Mouse (Mus musculus) midbrain, embryonic 10.5 days (tissue): ENCODE results near the gene Vps51. TPM values are rescaled to one million over a fixed set of nuclear protein-coding genes. Genes with fewer than 3 reads are reported as not detected.

Experiments
- DNase-seq: peaks from one replicate; pipeline ENCODE4 v3.0.0-alpha.2; 2017; ENCODE audit warnings: low spot score
- H3K27ac ChIP-seq: fragments of 300-500 bp; sonication (generic); replicated peaks from 2 replicates; pipeline ENCODE4 v1.5.1; 2016; ENCODE audit warnings: mild to moderate bottlenecking
- H3K27me3 ChIP-seq: fragments of 300-500 bp; sonication (generic); 2 replicates; pipeline ENCODE4 v1.6.1; 2016; ENCODE audit warnings: low read depth, mild to moderate bottlenecking; ENCODE audit not compliant: poor library complexity, severe bottlenecking
- H3K36me3 ChIP-seq: fragments of 300-500 bp; sonication (generic); 2 replicates; pipeline ENCODE4 v1.6.1; 2016; ENCODE audit warnings: mild to moderate bottlenecking, moderate library complexity
- H3K4me1 ChIP-seq: fragments of 300-500 bp; sonication (generic); 2 replicates; pipeline ENCODE4 v1.6.1; 2016
- H3K4me3 ChIP-seq: fragments of 300-500 bp; sonication (generic); 2 replicates; pipeline ENCODE4 v1.5.1; 2016; ENCODE audit warnings: mild to moderate bottlenecking, moderate library complexity
- H3K9me3 ChIP-seq: fragments of 300-500 bp; sonication (generic); replicated peaks from 2 replicates; pipeline ENCODE4 v1.6.1; 2016; ENCODE audit warnings: mild to moderate bottlenecking
- WGBS: fragments of 180-500 bp; shearing (Covaris S2); methylation state at CpG from one replicate; pipeline ENCODE4 v1.1.7; 2016; 5-methylcytosine and 5-hydroxymethylcytosine counted together
- microRNA-seq: library from miRNA; unstranded; fragments of <30 nt; microRNA quantifications from one replicate; pipeline ENCODE4, GENCODE M21; 2017
- polyA plus RNA-seq: library from polyadenylated mRNA; unstranded; fragments of >200 nt; fragmentation: Nextera tagmentation; extraction: Ambion mirVana; gene quantifications from 2 replicates; pipeline ENCODE4 v1.2.1, GENCODE M21; 2016

The Vps51 gene
- polyA plus RNA-seq, 1 experiment from 2014 or later = 68.0 TPM

DNA sequence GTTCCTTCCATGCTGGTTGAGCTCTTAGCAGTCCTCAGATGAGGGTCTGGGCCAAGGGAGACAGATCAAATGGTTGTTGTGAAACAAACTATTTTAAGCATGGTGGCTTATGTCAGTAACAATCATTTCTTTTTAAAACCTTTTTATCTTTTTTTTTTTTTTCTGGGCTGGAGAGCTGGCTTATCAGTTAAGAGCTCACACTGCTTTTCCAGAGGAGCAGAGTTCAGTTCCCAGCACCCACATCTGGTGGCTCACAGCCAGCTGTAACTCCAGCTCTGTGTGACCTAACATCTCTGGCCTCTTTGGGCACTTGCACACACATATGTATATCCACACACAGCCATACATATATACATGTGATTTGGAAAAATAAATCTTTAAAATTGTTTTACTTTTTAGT lies 39.3 kb downstream of the Vps51 start:
- no peaks in the 10 kb centered on the region for H3K36me3 ChIP-seq
- no peaks in the 10 kb centered on the region for H3K27me3 ChIP-seq
- no peak for DNase-seq
- no peak overlapping the region for H3K27ac ChIP-seq
- H3K9me3 ChIP-seq = no peaks in the 10 kb centered on the region
- H3K4me3 ChIP-seq = no peak overlapping the region
- peaks cover 9% of the 10 kb centered on the region; the same call in 1 of the 2 replicates for H3K4me1 ChIP-seq

DNA sequence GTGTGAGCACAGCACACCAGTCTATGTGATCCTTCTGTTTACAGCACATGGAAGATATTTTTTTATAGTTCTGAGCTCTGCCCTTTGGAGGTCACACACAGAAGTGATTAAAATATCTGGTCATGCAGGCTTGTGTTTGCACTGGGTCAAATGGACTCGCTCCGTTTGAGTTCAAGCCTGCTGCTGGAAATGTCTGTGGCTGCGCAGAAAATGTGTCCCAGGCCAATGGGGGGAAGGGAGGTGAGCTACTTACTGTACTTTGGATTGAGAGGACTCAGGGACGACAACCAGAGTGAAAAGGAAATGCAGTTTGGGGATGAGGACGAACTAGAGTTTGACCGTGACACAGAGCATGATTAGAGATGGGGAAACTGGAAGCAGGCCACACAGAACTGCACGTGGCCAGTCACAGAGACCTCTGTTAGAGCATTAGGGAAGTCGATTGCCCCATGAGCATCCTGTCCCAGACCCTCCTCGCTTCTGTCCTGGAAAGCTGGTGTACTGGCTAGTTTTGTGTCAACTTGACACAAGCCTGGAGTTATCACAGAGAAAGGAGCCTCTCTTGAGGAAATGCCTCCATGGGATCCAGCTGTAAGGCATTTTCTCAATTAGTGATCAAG lies 41.0 kb downstream of the Vps51 start:
- H3K27ac ChIP-seq = no peak overlapping the region
- no peaks in the 10 kb centered on the region for H3K9me3 ChIP-seq
- no peak for DNase-seq
- H3K36me3 ChIP-seq = no peaks in the 10 kb centered on the region
- WGBS = 78% methylated on average over 9 of the region's 9 CpGs
- H3K4me1 ChIP-seq = no peaks in the 10 kb centered on the region
- no peaks in the 10 kb centered on the region for H3K27me3 ChIP-seq
- no peak overlapping the region for H3K4me3 ChIP-seq

- H3K4me1 ChIP-seq = no peaks in the 10 kb centered on the region
- no peaks in the 10 kb centered on the region for H3K36me3 ChIP-seq
- no peaks in the 10 kb centered on the region for H3K9me3 ChIP-seq
- DNase-seq = no peak
- H3K27me3 ChIP-seq = no peaks in the 10 kb centered on the region
- H3K4me3 ChIP-seq = no peak overlapping the region
- no peak overlapping the region for H3K27ac ChIP-seq
- 75% methylated on average over 14 of the region's 14 CpGs for WGBS
Observed at GRCm38 (mm10) chr19:6030520-6031280, 46.3 kb downstream of the Vps51 start.

GRCm38 (mm10) chr19:6029426-6029825 lies 47.6 kb downstream of the Vps51 start:
- Histone ChIP-seq H3K36me3 (no peaks in the 10 kb centered on the region), H3K27me3 (no peaks in the 10 kb centered on the region), H3K4me3 (no peak overlapping the region), H3K27ac (no peak overlapping the region), H3K9me3 (no peaks in the 10 kb centered on the region), H3K4me1 (no peaks in the 10 kb centered on the region)
- no peak for DNase-seq
- whole genome bisulfite sequencing = 79% methylated on average over 9 of the region's 9 CpGs

- H3K4me1 ChIP-seq = no peaks in the 10 kb centered on the region
- H3K4me3 ChIP-seq = no peak overlapping the region
- no peaks in the 10 kb centered on the region for H3K9me3 ChIP-seq
- no peak for DNase-seq
- WGBS = 89% methylated on average over 6 of the region's 6 CpGs
- H3K27me3 ChIP-seq = no peaks in the 10 kb centered on the region
- H3K27ac ChIP-seq = no peak overlapping the region
- H3K36me3 ChIP-seq = no peaks in the 10 kb centered on the region
Observed at GRCm38 (mm10) chr19:6028991-6029390, 48.0 kb downstream of the Vps51 start.

GRCm38 (mm10) chr19:6023930-6024329 lies 53.1 kb downstream of the Vps51 start:
- Histone ChIP-seq H3K4me1 (peaks cover 2% of the 10 kb centered on the region; the same call in 1 of the 2 replicates), H3K36me3 (no peaks in the 10 kb centered on the region), H3K4me3 (no peak overlapping the region), H3K27ac (no peak overlapping the region), H3K9me3 (no peaks in the 10 kb centered on the region), H3K27me3 (no peaks in the 10 kb centered on the region)
- WGBS = 81% methylated on average over 7 of the region's 7 CpGs
- DNase-seq = no peak

DNA sequence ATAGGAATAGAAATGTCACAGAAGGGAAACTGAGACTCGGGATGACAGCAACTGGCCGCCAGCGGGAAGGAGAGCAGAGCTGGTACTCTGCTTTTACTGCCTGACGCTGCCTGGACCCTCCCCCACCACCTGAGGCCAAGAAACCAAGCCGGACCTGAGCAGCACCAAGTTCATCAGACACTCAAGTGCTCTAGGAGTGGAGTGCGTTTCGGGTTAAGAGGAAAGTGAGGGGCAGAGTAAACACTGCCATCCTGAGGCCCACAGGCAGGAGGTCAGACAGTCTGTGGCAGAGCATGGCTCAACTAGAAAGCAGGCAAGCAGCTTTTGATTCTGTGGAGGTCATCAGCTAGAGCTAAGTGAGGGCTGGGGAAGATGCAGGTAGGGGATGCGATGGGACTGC lies 54.0 kb downstream of the Vps51 start:
- H3K4me1 ChIP-seq = peaks cover 2% of the 10 kb centered on the region; the same call in 1 of the 2 replicates
- WGBS = 72% methylated on average over 8 of the region's 8 CpGs
- DNase-seq = no peak
- H3K36me3 ChIP-seq = no peaks in the 10 kb centered on the region
- no peak overlapping the region for H3K4me3 ChIP-seq
- H3K27ac ChIP-seq = no peak overlapping the region
- H3K9me3 ChIP-seq = no peaks in the 10 kb centered on the region
- no peaks in the 10 kb centered on the region for H3K27me3 ChIP-seq

GRCm38 (mm10) chr19:6020276-6020675 lies 56.8 kb downstream of the Vps51 start:
- no peak for DNase-seq
- H3K9me3 ChIP-seq = no peaks in the 10 kb centered on the region
- no peak overlapping the region for H3K4me3 ChIP-seq
- 53% methylated on average over 3 of the region's 3 CpGs for WGBS
- H3K36me3 ChIP-seq = no peaks in the 10 kb centered on the region
- peaks cover 25% of the 10 kb centered on the region for H3K27me3 ChIP-seq
- peaks cover 14% of the 10 kb centered on the region for H3K4me1 ChIP-seq
- no peak overlapping the region for H3K27ac ChIP-seq

- Histone ChIP-seq H3K36me3 (no peaks in the 10 kb centered on the region), H3K27me3 (peaks cover 42% of the 10 kb centered on the region), H3K4me3 (no peak overlapping the region), H3K27ac (no peak overlapping the region), H3K4me1 (peaks cover 22% of the 10 kb centered on the region), H3K9me3 (no peaks in the 10 kb centered on the region)
- peak; percentile 84 for DNase-seq
- 33% methylated on average over 15 of the region's 15 CpGs for WGBS
Observed at GRCm38 (mm10) chr19:6018142-6019089, 58.6 kb downstream of the Vps51 start.

Small RNA genes lying within 50 kb of the gene (microRNA-seq; reads per million reads assigned to microRNA genes)
- 4.2 reads per million, percentile 9 among the genes with 10 or more reads in this experiment for gene Mir6988

Other genes with a start within 250 kb of the Vps51 start
- gene Frmd8, start 202.0 kb downstream of the Vps51 start, polyA plus RNA-seq = 33.8 and 34.9 TPM in 2 replicates
- 2.3 and 2.6 TPM in 2 replicates for gene Slc25a45, start 199.4 kb downstream of the Vps51 start, polyA plus RNA-seq
- gene Tigd3, start 183.1 kb downstream of the Vps51 start, polyA plus RNA-seq = 9.5 and 10.8 TPM in 2 replicates
- 242 and 245 TPM in 2 replicates for gene Dpf2, start 164.2 kb downstream of the Vps51 start, polyA plus RNA-seq
- gene Cdc42ep2, start 152.4 kb downstream of the Vps51 start, polyA plus RNA-seq = 1.8 and 2.2 TPM in 2 replicates
- gene Pola2, start 113.0 kb downstream of the Vps51 start, polyA plus RNA-seq = 97.3 and 110 TPM in 2 replicates
- not detected in 2 replicates for gene Slc22a20, start 91.1 kb downstream of the Vps51 start, polyA plus RNA-seq
- 4.1 and 4.3 TPM in 2 replicates for gene Capn1, start 61.3 kb downstream of the Vps51 start, polyA plus RNA-seq
- 35.0 and 35.8 TPM in 2 replicates for gene Syvn1, start 30.7 kb downstream of the Vps51 start, polyA plus RNA-seq
- 85.3 and 88.4 TPM in 2 replicates for gene Mrpl49, start 19.4 kb downstream of the Vps51 start, polyA plus RNA-seq
- 711 and 835 TPM in 2 replicates for gene Fau, start 19.4 kb downstream of the Vps51 start, polyA plus RNA-seq
- gene Znhit2, start 16.0 kb downstream of the Vps51 start, polyA plus RNA-seq = 36.6 and 37.2 TPM in 2 replicates
- 37.3 and 41.9 TPM in 2 replicates for gene Tm7sf2, start 8.9 kb downstream of the Vps51 start, polyA plus RNA-seq
- gene Tmem262, start 2.8 kb upstream of the Vps51 start, polyA plus RNA-seq = not detected in 2 replicates
- gene Gm28374, start 5.0 kb upstream of the Vps51 start, polyA plus RNA-seq = 2.4 and 3.1 TPM in 2 replicates
- 76.1 and 85.2 TPM in 2 replicates for gene Zfpl1, start 7.7 kb upstream of the Vps51 start, polyA plus RNA-seq
- 70.2 and 75.4 TPM in 2 replicates for gene Cdca5, start 7.8 kb upstream of the Vps51 start, polyA plus RNA-seq
- gene AC131692.1, start 17.2 kb upstream of the Vps51 start, polyA plus RNA-seq = 0.42 and 0.51 TPM in 2 replicates
- 0.72 and 0.99 TPM in 2 replicates for gene Naaladl1, start 28.6 kb upstream of the Vps51 start, polyA plus RNA-seq
- gene Sac3d1, start 41.4 kb upstream of the Vps51 start, polyA plus RNA-seq = 61.8 and 70.0 TPM in 2 replicates
- 24.0 and 28.9 TPM in 2 replicates for gene Snx15, start 51.1 kb upstream of the Vps51 start, polyA plus RNA-seq
- not detected in 2 replicates for gene Batf2, start 63.8 kb upstream of the Vps51 start, polyA plus RNA-seq
- gene Arl2, start 64.3 kb upstream of the Vps51 start, polyA plus RNA-seq = 118 and 124 TPM in 2 replicates
- gene Majin, start 107.2 kb upstream of the Vps51 start, polyA plus RNA-seq = not detected in 2 replicates
- gene Gpha2, start 149.1 kb upstream of the Vps51 start, polyA plus RNA-seq = not detected in 2 replicates
- gene Ppp2r5b, start 158.6 kb upstream of the Vps51 start, polyA plus RNA-seq = 31.7 and 42.8 TPM in 2 replicates
- gene Atg2a, start 164.4 kb upstream of the Vps51 start, polyA plus RNA-seq = 10.1 and 13.4 TPM in 2 replicates
- gene Ehd1, start 199.5 kb upstream of the Vps51 start, polyA plus RNA-seq = 81.6 and 93.5 TPM in 2 replicates
- gene Cdc42bpg, start 229.2 kb upstream of the Vps51 start, polyA plus RNA-seq = 0.11 and 0.15 TPM in 2 replicates